Mouse (Mus musculus) liver, postnatal 0 days (tissue): ENCODE measurements around the gene Ttc26.

ENCODE experiments used
- CTCF ChIP-seq: sonication (generic); IDR thresholded peaks from 2 replicates; pipeline ENCODE4 v1.5.1; 2016; ENCODE audit warnings: antibody characterized with exemption, low read depth
- EP300 ChIP-seq: IDR thresholded peaks from 2 replicates; pipeline ENCODE4 v1.6.1; 2016; ENCODE audit warnings: antibody characterized with exemption, low read depth, mild to moderate bottlenecking

DNA sequence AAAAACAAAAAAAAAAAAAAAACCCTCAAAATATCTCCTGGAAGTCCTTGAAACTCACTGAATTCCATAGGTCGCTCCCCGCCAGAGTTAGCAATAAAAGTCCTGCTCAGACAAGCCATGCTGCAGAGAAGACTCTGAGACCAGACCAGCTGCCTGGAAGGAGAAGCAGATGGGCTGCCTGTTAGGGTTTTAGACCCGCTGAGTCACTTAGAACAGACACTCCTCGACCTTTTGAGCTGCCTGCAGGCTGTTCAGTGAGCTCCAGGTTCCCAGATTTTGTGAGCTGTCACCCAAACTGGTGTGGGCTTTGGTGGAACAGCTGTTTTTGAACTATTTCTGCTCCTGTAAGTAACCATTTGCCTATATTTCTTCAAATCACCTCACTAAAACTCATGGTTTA lies 17.9 kb upstream of the Ttc26 start:
- TF ChIP-seq CTCF: no peak
- no peak for TF ChIP-seq EP300
